Mouse (Mus musculus): ENCODE data around the gene Copz2. TPM values are rescaled to one million over a fixed set of nuclear protein-coding genes. Genes with fewer than 3 reads are reported as not detected.
A peak's percentile ranks its signal among the peaks of the same experiment; 100 is the strongest.

Copz2 gene
- polyA plus RNA-seq, 1 experiment from 2014 or later = 125 TPM

DNA sequence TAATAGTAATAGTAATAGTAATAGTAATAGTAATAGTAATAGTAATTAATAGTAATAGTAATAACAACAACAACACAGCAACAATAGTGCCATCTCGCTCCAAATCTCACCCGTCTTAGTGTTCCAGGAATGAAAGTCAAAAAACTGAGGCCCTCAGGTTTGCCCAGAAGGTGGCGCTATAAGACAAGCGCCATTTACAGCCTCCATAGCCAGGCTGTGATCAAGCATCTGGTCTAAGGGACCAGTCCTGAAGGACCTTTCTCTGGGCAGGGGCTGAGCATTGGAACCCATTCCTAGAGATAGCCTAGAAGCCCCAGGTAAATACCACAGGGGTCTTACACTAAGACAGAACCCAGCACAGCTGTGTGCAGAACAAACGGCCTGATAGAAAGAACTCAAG, 17.5 kb downstream of the Copz2 start:
- Histone ChIP-seq H3K9ac (no peak overlapping the region), H3K27me3 (0 out of 2 replicates have a peak, but pooled peaks cover 2% of the 10 kb centered on the region), H3K4me2 (no peak overlapping the region), H3K27ac (no peak overlapping the region), H3K9me3 (no peaks in the 10 kb centered on the region), H3K36me3 (no peaks in the 10 kb centered on the region), H3K4me3 (no peak overlapping the region), H3K4me1 (peaks cover 24% of the 10 kb centered on the region)
- ATAC-seq (ENCODE audit: insufficient number of reproducible peaks, insufficient read depth, low FRiP score, low TSS enrichment, low read depth) = no peak
- WGBS = 9% methylated on average over 5 of the region's 5 CpGs

DNA sequence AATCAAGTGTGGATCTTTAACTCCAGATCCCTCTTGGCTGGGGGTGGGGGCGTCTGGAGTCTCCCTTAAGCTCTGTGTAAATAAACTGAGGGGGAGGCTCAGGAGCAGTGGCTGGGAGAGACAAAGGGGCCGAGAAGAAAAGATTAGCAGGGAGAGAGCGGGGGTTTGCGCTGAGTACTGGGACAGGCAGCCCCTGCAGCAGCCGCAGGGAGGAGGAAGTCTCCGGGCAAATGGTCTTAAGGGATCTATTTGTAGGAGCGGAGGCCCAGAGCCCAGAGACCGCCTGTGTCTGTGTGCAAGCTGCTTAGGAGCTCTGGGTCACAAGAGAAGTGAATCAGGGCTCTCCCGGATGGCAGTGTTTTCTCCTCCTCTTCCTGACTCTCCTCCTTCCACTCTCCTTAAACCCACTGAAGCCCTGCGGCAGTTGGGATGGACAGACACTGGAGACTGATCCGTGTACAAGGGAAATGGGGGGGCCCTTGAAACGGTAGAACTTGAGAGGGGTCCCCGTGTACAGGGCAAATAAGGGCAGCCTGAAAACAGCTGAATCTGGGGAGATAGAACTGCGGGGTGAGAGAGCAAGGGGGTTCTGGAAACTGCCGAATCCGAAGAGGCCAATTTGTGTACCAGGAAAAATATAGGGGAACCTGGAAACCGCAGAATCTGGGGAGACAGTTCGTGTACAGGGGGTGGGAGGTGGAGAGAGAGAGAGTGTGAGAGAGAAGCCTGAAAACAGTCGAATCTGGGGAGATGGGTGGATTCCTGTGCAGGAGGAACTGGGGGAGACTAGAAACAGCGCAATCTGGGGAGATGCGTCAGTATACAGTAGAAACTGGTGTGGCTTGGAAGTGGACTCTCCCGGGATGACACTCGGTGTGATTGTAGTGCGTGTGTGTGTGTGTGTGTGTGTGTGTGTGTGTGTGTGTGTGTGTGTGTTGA, 23.0 kb downstream of the Copz2 start:
- Histone ChIP-seq H3K27me3 (peaks cover 5% of the 10 kb centered on the region), H3K4me1 (peaks cover 46% of the 10 kb centered on the region), H3K4me2 (peak overlapping the region; percentile 47), H3K36me3 (no peaks in the 10 kb centered on the region), H3K27ac (peak overlapping the region; percentile 81), H3K9ac (peak overlapping the region; percentile 62), H3K4me3 (0 out of 2 replicates have a peak overlapping the region, but pooled peaks have one; percentile 4), H3K9me3 (no peaks in the 10 kb centered on the region)
- 6% methylated on average over 24 of the region's 24 CpGs for WGBS
- ATAC-seq (ENCODE audit: insufficient number of reproducible peaks, insufficient read depth, low FRiP score, low TSS enrichment, low read depth) = no peak

DNA sequence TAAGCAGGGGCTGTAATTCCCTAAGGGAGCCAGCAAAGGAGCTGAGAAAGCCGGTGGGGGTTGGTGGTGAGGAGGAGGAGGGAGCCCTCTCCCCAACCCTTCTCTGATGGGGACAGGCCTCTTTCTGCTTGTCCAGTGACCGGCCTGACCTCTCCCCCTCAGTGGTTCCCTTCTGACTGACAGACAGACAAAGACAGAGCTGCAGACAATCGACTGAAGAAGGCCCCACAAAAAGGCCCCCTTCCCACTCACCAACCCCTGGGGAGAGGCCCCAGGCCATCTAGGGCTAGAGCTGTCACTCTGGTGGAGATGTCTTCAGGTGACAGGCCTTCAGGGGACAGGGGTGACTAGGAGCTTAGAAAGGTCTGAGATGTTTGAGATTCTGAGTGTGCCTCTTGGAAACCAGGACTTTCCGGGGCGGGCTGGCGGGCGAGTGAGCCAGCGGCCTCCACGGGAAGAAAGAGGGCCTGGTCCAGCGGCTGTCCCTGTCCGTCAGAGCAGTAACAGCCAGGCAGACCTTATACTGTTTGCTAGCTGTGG, 24.0 kb downstream of the Copz2 start:
- no peak for ATAC-seq (ENCODE audit: insufficient number of reproducible peaks, insufficient read depth, low FRiP score, low TSS enrichment, low read depth)
- H3K9ac ChIP-seq = peak overlapping the region; percentile 62
- H3K27ac ChIP-seq = peak overlapping the region; percentile 81; the same call in 1 of the 2 replicates
- 33% methylated on average over 11 of the region's 11 CpGs for WGBS
- peak overlapping the region; percentile 47 for H3K4me2 ChIP-seq
- no peaks in the 10 kb centered on the region for H3K9me3 ChIP-seq
- no peak overlapping the region for H3K4me3 ChIP-seq
- peaks cover 46% of the 10 kb centered on the region for H3K4me1 ChIP-seq
- peaks cover 5% of the 10 kb centered on the region for H3K27me3 ChIP-seq
- no peaks in the 10 kb centered on the region for H3K36me3 ChIP-seq

DNA sequence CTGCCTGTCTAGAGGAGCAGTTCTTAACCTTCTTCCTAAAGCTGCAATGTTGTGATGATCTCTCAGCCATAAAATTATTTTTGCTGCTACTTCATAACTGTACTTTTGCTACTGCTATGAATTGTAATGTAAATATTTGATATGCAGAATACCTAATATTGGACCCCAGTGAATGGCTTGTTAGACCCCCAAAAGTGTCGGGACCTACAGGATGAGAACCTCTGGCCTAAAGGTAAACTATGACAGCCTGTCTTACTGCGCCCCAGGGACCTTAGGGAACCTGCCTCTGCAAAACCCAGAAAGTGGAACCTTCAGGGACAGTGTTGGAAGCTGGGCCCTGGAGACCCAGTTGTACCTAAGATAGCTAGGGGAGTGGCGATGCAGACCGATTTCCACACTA, 25.6 kb downstream of the Copz2 start:
- H3K4me3 ChIP-seq = peak overlapping the region; percentile 46
- H3K9ac ChIP-seq = peak overlapping the region; percentile 58
- H3K36me3 ChIP-seq = no peaks in the 10 kb centered on the region
- H3K4me1 ChIP-seq = peaks cover 46% of the 10 kb centered on the region
- no peaks in the 10 kb centered on the region for H3K9me3 ChIP-seq
- 15% methylated on average over 4 of the region's 4 CpGs for WGBS
- H3K4me2 ChIP-seq = peak overlapping the region; percentile 81
- ATAC-seq (ENCODE audit: insufficient number of reproducible peaks, insufficient read depth, low FRiP score, low TSS enrichment, low read depth) = no peak; the same call in 1 of the 2 replicates
- H3K27ac ChIP-seq = peak overlapping the region; percentile 49; the same call in 1 of the 2 replicates
- H3K27me3 ChIP-seq = peaks cover 5% of the 10 kb centered on the region

DNA sequence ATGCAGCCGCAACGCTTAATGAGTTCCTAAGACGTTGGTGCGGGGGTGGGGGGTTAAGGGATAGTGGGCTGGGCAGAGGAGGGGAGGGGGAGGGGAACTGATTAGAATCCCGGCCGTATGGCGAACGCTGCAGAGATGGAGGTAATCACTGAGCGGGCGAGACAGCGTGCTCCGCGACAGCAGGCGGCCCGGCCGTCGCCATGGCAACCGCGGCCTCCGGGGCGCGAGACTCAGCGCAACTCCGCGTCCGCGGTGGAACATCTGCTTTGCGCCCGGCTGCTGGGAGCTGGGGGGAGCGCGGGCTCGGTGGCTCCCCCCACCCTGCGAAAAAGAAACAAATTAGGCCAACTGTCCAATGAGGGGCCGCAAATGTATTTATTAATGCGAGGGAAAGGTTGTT, 26.1 kb downstream of the Copz2 start:
- Histone ChIP-seq H3K9me3 (no peaks in the 10 kb centered on the region), H3K4me2 (peak overlapping the region; percentile 81), H3K4me1 (peaks cover 46% of the 10 kb centered on the region), H3K36me3 (no peaks in the 10 kb centered on the region), H3K27me3 (peaks cover 5% of the 10 kb centered on the region), H3K9ac (peak overlapping the region; percentile 58), H3K4me3 (peak overlapping the region; percentile 46), H3K27ac (0 out of 2 replicates have a peak overlapping the region, but pooled peaks have one; percentile 49)
- ATAC-seq (ENCODE audit: insufficient number of reproducible peaks, insufficient read depth, low FRiP score, low TSS enrichment, low read depth) = no peak
- under 1% methylated on average over 35 of the region's 35 CpGs for WGBS

DNA sequence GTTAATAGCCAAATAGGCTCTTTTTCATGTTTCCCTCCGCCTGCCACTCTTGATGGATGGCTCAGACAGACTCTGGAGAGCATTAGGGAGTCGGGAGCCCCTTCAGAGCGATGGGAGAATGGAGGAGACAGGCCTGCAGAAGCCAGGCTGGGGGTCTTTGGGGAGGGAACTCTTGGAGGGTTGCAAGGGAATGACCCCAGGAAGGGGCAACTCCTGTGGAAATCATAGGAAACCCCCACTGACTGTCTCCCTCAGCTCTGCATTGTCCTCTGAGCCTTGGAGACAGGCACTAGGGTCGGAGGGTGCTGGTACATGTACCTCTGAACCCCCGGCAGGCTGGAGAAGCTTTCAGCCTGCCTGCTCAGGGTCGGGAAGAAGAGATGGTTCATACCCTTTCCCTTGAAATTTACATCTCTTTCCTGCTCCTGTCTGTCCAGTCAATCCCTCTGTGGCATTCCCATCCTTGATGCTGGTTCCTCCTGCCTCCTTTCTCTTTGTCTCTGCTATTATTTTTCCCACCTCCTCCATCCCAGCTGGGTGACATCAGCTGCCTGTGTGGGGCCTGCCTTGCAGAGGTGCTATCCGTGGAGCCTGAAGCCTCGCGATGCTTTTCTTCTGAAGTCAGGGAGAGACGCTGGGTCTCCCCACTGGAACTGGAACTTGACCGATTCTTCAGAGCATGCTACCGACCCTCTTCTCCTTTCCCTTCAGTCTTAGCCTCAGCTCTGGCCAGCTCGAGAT, 26.8 kb downstream of the Copz2 start:
- ATAC-seq (ENCODE audit: insufficient number of reproducible peaks, insufficient read depth, low FRiP score, low TSS enrichment, low read depth) = no peak
- WGBS = 5% methylated on average over 13 of the region's 13 CpGs
- H3K36me3 ChIP-seq = no peaks in the 10 kb centered on the region
- peak overlapping the region; percentile 46 for H3K4me3 ChIP-seq
- H3K4me2 ChIP-seq = peak overlapping the region; percentile 81
- no peaks in the 10 kb centered on the region for H3K9me3 ChIP-seq
- H3K4me1 ChIP-seq = peaks cover 46% of the 10 kb centered on the region
- H3K27ac ChIP-seq = peak overlapping the region; percentile 68
- H3K9ac ChIP-seq = peak overlapping the region; percentile 58
- H3K27me3 ChIP-seq = peaks cover 5% of the 10 kb centered on the region

DNA sequence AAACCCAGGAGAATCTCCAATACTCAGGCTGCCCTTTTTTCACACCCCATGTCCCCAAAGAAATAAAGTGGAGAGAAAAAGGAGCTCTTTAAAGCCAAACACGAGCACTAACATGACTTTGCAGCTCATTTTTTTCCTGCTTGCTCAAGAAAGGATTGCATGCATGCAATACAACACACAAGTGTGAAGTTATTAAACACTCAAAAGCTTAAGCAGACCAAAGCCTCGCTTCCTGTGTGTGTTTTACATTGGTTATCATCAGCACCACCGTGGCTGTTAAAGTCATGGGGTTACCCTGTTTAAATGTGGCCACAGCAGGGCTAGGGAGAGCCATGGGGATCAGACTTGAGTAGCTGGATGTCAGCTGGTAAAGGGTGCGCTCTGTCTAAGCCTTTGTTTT, 27.4 kb downstream of the Copz2 start:
- H3K4me2 ChIP-seq = peak overlapping the region; percentile 81; the same call in 1 of the 2 replicates
- H3K27ac ChIP-seq = no peak overlapping the region
- H3K4me1 ChIP-seq = peaks cover 46% of the 10 kb centered on the region
- no peak overlapping the region for H3K4me3 ChIP-seq
- H3K9ac ChIP-seq = peak overlapping the region; percentile 58; the same call in 1 of the 2 replicates
- WGBS = 50% methylated on average over 4 of the region's 4 CpGs
- no peaks in the 10 kb centered on the region for H3K9me3 ChIP-seq
- peaks cover 5% of the 10 kb centered on the region for H3K27me3 ChIP-seq
- no peaks in the 10 kb centered on the region for H3K36me3 ChIP-seq
- ATAC-seq (ENCODE audit: insufficient number of reproducible peaks, insufficient read depth, low FRiP score, low TSS enrichment, low read depth) = no peak

DNA sequence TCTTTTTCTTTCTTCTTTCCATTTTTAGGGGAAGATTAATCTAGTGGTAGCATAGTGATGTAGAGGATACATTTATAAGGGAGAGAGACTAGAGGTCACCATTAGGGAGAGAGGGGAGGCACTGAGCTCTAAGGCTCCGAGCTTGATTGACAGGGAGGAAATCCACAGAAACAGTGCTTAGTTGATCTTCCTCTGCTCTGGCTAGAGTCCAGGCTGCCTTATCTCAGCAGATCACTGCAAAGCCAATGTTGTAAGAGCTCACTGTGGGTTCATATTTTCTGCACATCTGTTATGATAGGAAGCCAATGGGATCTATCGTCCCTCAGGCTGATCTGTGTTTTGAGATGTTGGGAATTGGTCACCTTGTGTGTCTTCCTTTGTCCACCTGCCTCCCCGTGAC, 29.0 kb downstream of the Copz2 start:
- peaks cover 5% of the 10 kb centered on the region; the same call in 1 of the 2 replicates for H3K27me3 ChIP-seq
- 47% methylated on average over 3 of the region's 3 CpGs for WGBS
- H3K4me2 ChIP-seq = no peak overlapping the region
- no peak for ATAC-seq (ENCODE audit: insufficient number of reproducible peaks, insufficient read depth, low FRiP score, low TSS enrichment, low read depth)
- peaks cover 31% of the 10 kb centered on the region for H3K4me1 ChIP-seq
- no peak overlapping the region for H3K27ac ChIP-seq
- no peak overlapping the region for H3K4me3 ChIP-seq
- no peaks in the 10 kb centered on the region for H3K36me3 ChIP-seq
- H3K9ac ChIP-seq = no peak overlapping the region
- no peaks in the 10 kb centered on the region for H3K9me3 ChIP-seq

DNA sequence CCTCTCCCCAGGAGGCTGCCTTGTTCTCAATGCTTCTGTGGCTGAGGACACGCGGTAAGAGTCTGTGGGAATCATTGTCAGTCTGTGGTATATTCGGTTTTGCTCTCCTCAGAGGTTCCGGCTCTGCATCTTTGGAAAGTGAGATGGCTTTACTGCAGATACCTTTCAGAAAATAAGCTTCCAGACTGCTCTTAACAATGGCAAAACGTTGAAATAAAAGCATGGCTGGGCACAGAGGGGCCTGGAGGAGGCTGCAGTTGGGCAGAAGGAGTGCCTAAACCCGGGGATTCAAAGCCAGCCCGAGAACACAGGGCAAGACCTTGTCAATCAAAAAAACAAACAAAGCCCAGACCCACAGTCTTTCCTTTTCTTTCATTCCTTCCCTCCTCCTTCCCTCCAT, 29.7 kb downstream of the Copz2 start:
- Histone ChIP-seq H3K27me3 (peaks cover 5% of the 10 kb centered on the region; the same call in 1 of the 2 replicates), H3K4me2 (no peak overlapping the region), H3K9ac (no peak overlapping the region), H3K4me3 (no peak overlapping the region), H3K4me1 (peaks cover 24% of the 10 kb centered on the region), H3K36me3 (no peaks in the 10 kb centered on the region), H3K9me3 (no peaks in the 10 kb centered on the region), H3K27ac (no peak overlapping the region)
- no peak for ATAC-seq (ENCODE audit: insufficient number of reproducible peaks, insufficient read depth, low FRiP score, low TSS enrichment, low read depth)
- 31% methylated on average over 7 of the region's 7 CpGs for WGBS

DNA sequence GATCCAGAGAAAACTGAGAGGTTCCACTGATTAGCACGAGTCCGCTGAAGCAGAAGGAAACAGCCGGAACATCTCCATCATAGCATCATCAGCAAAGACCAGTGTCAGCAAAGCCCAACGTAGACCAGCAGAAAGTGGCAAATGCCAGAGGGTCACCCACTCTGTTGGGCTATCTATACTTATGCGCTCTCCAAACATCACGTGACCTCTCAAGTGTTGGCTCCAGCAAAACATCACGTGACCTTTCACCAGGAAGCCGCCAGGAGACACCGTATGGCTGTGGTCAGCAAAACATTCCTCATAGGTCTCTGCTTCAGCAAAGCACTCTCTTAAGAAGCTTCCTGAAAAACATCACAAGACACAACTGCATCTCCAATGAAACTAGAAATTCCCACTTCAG, 30.6 kb downstream of the Copz2 start:
- no peak overlapping the region for H3K27ac ChIP-seq

DNA sequence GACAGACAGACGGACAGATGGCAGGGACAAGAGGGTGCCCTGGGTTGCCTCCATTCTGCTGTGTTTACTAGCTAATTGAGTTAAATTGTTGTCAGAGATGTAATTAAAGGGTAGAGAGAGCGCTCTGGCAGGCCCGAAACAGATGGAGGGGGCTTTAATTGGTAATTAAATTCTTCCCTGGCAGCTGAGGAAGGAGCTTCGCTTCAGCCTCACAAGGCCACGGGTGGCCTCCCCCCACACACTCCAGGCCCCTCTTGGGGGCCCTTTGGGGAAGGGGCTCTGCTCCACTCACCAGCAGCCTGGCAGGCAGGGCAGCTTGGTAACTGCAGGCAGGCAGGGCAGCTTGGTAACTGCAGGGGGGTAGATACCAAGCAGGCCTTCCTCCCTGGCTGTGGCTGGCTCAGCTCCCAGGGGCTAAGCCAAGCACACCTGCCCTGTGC, 36.3 kb downstream of the Copz2 start:
- no peak overlapping the region for H3K4me3 ChIP-seq
- H3K9me3 ChIP-seq = no peaks in the 10 kb centered on the region
- ATAC-seq (ENCODE audit: insufficient number of reproducible peaks, insufficient read depth, low FRiP score, low TSS enrichment, low read depth) = no peak
- H3K27ac ChIP-seq = 0 out of 2 replicates have a peak overlapping the region, but pooled peaks have one; percentile 39
- H3K36me3 ChIP-seq = no peaks in the 10 kb centered on the region
- H3K9ac ChIP-seq = peak overlapping the region; percentile 54
- 8% methylated on average over 5 of the region's 5 CpGs for WGBS
- H3K27me3 ChIP-seq = no peaks in the 10 kb centered on the region
- H3K4me1 ChIP-seq = peaks cover 18% of the 10 kb centered on the region
- H3K4me2 ChIP-seq = 0 out of 2 replicates have a peak overlapping the region, but pooled peaks have one; percentile 11

More for the DNA sequence above, 30.6 kb downstream of the Copz2 start:
- H3K27me3 ChIP-seq = peaks cover 5% of the 10 kb centered on the region; the same call in 1 of the 2 replicates
- ATAC-seq (ENCODE audit: insufficient number of reproducible peaks, insufficient read depth, low FRiP score, low TSS enrichment, low read depth) = no peak
- H3K4me3 ChIP-seq = no peak overlapping the region
- H3K9ac ChIP-seq = no peak overlapping the region
- 88% methylated on average over 9 of the region's 9 CpGs for WGBS
- no peaks in the 10 kb centered on the region for H3K9me3 ChIP-seq
- no peaks in the 10 kb centered on the region for H3K36me3 ChIP-seq
- H3K4me1 ChIP-seq = peaks cover 17% of the 10 kb centered on the region
- no peak overlapping the region for H3K4me2 ChIP-seq

Measured in embryonic facial prominence, embryonic 13.5 days (tissue).